Mouse (Mus musculus) forebrain, embryonic 13.5 days (tissue): Measurements from ENCODE around the gene Ndufs8. TPM values are rescaled to one million over a fixed set of nuclear protein-coding genes. Genes with fewer than 3 reads are reported as not detected.

ENCODE experiments used
- ATAC-seq: fragments of 200-750 bp; cut with Nextera tagmentation; 2 replicates; pipeline ENCODE4 v1.8.0; 2017
- H3K27ac ChIP-seq: fragments of 300-500 bp; sonication (generic); 2 replicates; pipeline ENCODE4 v1.5.1; 2015; ENCODE audit warnings: inconsistent platforms, mild to moderate bottlenecking, moderate library complexity
- H3K27me3 ChIP-seq: fragments of 300-500 bp; sonication (generic); 2 replicates; pipeline ENCODE4 v1.6.1; 2015; ENCODE audit warnings: mild to moderate bottlenecking, inconsistent platforms
- H3K36me3 ChIP-seq: fragments of 300-500 bp; sonication (generic); 2 replicates; pipeline ENCODE4 v1.6.1; 2015; ENCODE audit warnings: mild to moderate bottlenecking, inconsistent platforms; ENCODE audit not compliant: poor library complexity, severe bottlenecking
- H3K4me1 ChIP-seq: fragments of 300-500 bp; sonication (generic); 2 replicates; pipeline ENCODE4 v1.6.1; 2015; ENCODE audit warnings: inconsistent platforms
- H3K4me2 ChIP-seq: fragments of 300-500 bp; sonication (generic); 2 replicates; pipeline ENCODE4 v1.6.1; 2015; ENCODE audit warnings: inconsistent platforms, mild to moderate bottlenecking, moderate library complexity
- H3K4me3 ChIP-seq: fragments of 300-500 bp; sonication (generic); 2 replicates; pipeline ENCODE4 v1.5.1; 2015; ENCODE audit warnings: mild to moderate bottlenecking, inconsistent platforms
- H3K9ac ChIP-seq: fragments of 300-500 bp; sonication (generic); 2 replicates; pipeline ENCODE4 v1.6.1; 2015; ENCODE audit warnings: mild to moderate bottlenecking, inconsistent platforms
- H3K9me3 ChIP-seq: fragments of 300-500 bp; sonication (generic); replicated peaks from 2 replicates; pipeline ENCODE4 v1.6.1; 2016; ENCODE audit warnings: inconsistent platforms
- WGBS: fragments of 180-500 bp; shearing (Covaris S2); methylation state at CpG from one replicate; pipeline ENCODE4 v1.1.7; 2015; 5-methylcytosine and 5-hydroxymethylcytosine counted together
- polyA plus RNA-seq: library from polyadenylated mRNA; unstranded; fragments of >200 nt; fragmentation: Nextera tagmentation; extraction: Ambion mirVana; gene quantifications from 2 replicates; pipeline ENCODE4 v1.2.1, GENCODE M21; 2015

Ndufs8 gene
- polyA plus RNA-seq, 1 experiment from 2014 or later, result 197 TPM

- ATAC-seq, result no peak
- Histone ChIP-seq H3K4me3 (no peak overlapping the region), H3K4me1 (peaks cover 20% of the 10 kb centered on the region), H3K27ac (no peak overlapping the region; the same call in 1 of the 2 replicates), H3K9me3 (no peaks in the 10 kb centered on the region), H3K9ac (no peak overlapping the region), H3K27me3 (0 out of 2 replicates have a peak, but pooled peaks cover 2% of the 10 kb centered on the region), H3K4me2 (no peak overlapping the region), H3K36me3 (no peaks in the 10 kb centered on the region)
- WGBS, result 75% methylated on average over 4 of the region's 4 CpGs
These were observed 16.2 kb upstream of the Ndufs8 start for GRCm38 (mm10) chr19:3928779-3929178.

DNA sequence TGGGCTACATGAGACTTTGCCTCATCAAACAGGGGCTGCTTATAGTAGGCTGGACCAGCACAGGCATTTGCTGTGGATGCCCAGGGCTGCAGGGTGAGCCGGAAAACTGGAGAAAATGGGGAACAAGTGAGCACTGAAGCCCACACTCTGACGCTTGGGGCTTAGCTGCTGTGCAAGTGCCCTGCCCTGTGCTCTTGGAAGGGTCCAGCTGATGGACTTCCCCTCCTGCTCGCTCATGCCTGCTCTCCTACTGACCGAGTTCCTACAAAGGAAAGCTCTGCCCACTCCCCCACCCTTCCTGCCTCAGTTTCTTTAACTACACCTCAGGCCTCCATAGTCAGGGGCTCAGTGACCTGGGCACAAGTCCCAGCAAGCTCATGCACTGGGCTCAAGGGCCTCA, 15.4 kb upstream of the Ndufs8 start:
- Histone ChIP-seq H3K4me3 (no peak overlapping the region), H3K9ac (no peak overlapping the region), H3K4me2 (no peak overlapping the region), H3K27ac (no peak overlapping the region), H3K27me3 (no peaks in the 10 kb centered on the region), H3K36me3 (no peaks in the 10 kb centered on the region), H3K4me1 (peaks cover 20% of the 10 kb centered on the region), H3K9me3 (no peaks in the 10 kb centered on the region)
- WGBS, result 93% methylated on average over 4 of the region's 4 CpGs
- no peak for ATAC-seq

DNA sequence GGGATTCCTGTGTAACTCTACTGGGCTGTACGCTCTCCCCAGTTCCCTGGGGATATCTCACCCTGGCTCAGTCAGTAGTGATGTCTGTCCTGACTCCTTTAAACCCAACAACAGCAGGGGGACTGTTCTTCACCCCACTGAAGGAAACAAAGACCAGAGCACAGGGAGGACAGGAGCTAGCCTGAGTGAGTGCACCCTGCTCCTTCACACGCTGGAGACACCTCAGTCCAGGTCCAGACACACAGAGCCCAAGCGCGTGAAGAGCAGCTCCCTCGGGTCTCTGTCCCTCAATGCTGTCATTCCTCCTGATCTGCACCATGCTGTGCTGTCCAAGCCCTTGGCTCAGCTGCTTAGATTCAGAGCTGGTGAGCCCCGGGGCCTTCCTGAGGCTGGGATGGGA, 14.1 kb upstream of the Ndufs8 start:
- H3K36me3 ChIP-seq, result no peaks in the 10 kb centered on the region
- no peaks in the 10 kb centered on the region for H3K9me3 ChIP-seq
- no peaks in the 10 kb centered on the region for H3K27me3 ChIP-seq
- no peak for ATAC-seq
- no peak overlapping the region for H3K4me3 ChIP-seq
- no peak overlapping the region for H3K9ac ChIP-seq
- WGBS, result 69% methylated on average over 6 of the region's 6 CpGs
- no peak overlapping the region for H3K27ac ChIP-seq
- peaks cover 20% of the 10 kb centered on the region for H3K4me1 ChIP-seq
- H3K4me2 ChIP-seq, result no peak overlapping the region

DNA sequence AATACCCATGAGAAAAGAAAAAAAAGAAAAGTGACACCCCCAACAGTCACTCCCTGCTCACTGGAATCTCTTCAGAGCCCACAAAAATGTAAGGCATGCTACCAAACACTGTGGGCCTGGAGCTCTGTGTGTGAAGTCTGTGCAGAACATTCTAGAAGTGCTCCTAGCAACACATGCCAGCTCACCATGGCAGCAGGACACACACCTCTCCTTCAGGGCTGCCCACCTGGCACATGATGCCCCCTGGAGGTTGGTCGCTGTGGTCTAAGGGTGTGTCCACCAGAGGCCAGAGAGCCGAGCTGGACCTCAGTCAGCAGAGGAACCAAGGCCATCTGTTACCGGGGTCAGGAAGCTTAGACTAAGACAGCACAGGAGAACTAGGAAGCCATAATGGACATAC, 13.7 kb upstream of the Ndufs8 start:
- Histone ChIP-seq H3K9ac (no peak overlapping the region), H3K27ac (no peak overlapping the region)
- WGBS, result 66% methylated on average over 3 of the region's 3 CpGs

DNA sequence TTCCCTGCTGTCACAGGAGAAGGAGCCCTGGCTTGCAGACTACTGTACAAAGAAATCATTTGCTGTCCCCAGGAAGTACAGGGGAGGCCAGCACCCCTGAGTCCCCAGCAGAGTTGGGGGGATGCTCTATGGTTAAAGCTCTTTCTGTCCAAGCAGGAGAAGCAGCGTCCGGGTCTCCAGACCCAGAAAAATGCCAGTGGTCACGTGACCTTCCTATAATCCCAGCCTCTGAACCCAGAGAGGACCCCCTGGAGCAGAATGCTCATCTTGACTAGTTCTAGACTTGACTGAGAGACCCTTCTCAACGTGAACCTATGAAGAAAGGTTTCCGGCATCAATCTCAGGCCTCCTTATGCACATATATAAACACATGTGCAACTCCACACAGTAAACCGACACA, 13.3 kb upstream of the Ndufs8 start:
- Histone ChIP-seq H3K36me3 (no peaks in the 10 kb centered on the region), H3K27ac (no peak overlapping the region), H3K4me3 (no peak overlapping the region), H3K4me1 (peaks cover 19% of the 10 kb centered on the region), H3K9ac (no peak overlapping the region), H3K27me3 (no peaks in the 10 kb centered on the region), H3K9me3 (no peaks in the 10 kb centered on the region), H3K4me2 (no peak overlapping the region)
- ATAC-seq, result no peak
- 85% methylated on average over 6 of the region's 6 CpGs for WGBS

More for the DNA sequence above, 13.7 kb upstream of the Ndufs8 start:
- Histone ChIP-seq H3K36me3 (no peaks in the 10 kb centered on the region), H3K27me3 (no peaks in the 10 kb centered on the region), H3K4me3 (no peak overlapping the region), H3K4me2 (no peak overlapping the region), H3K9me3 (no peaks in the 10 kb centered on the region), H3K4me1 (peaks cover 20% of the 10 kb centered on the region)
- ATAC-seq, result no peak

GRCm38 (mm10) chr19:3924868-3925267, 12.3 kb upstream of the Ndufs8 start:
- Histone ChIP-seq H3K4me3 (no peak overlapping the region), H3K27me3 (no peaks in the 10 kb centered on the region), H3K9ac (no peak overlapping the region), H3K4me2 (no peak overlapping the region), H3K36me3 (no peaks in the 10 kb centered on the region), H3K4me1 (peaks cover 11% of the 10 kb centered on the region), H3K27ac (no peak overlapping the region), H3K9me3 (no peaks in the 10 kb centered on the region)
- no peak for ATAC-seq
- 96% methylated on average over 7 of the region's 7 CpGs for WGBS

DNA sequence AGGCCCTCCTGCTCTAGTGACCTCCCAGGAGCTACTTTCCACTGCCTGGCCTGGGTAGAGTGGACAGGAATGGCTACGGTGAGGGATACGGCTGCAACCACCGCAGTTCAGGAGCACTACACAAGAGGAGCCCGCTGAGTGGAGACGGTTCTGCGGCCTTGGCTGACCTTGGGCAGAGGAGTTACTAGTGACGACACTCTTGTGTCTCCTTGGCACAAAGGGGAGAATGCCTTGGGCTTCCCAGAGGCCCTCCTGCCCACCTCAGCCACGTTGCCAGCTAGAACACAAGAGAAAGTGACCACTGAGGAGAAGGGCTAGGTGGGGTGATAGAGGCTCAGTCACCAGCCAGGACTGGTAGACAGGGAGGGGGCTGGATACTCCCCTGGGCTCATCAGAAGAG, 11.6 kb upstream of the Ndufs8 start:
- H3K4me3 ChIP-seq, result no peak overlapping the region
- H3K9me3 ChIP-seq, result no peaks in the 10 kb centered on the region
- WGBS, result 88% methylated on average over 8 of the region's 8 CpGs
- H3K27me3 ChIP-seq, result no peaks in the 10 kb centered on the region
- no peak overlapping the region for H3K4me2 ChIP-seq
- H3K9ac ChIP-seq, result no peak overlapping the region
- H3K27ac ChIP-seq, result no peak overlapping the region
- peaks cover 4% of the 10 kb centered on the region for H3K4me1 ChIP-seq
- H3K36me3 ChIP-seq, result no peaks in the 10 kb centered on the region
- no peak for ATAC-seq

GRCm38 (mm10) chr19:3923586-3923985, 11.0 kb upstream of the Ndufs8 start:
- no peak overlapping the region for H3K9ac ChIP-seq
- no peaks in the 10 kb centered on the region for H3K27me3 ChIP-seq
- H3K4me2 ChIP-seq, result no peak overlapping the region
- 67% methylated on average over 13 of the region's 13 CpGs for WGBS
- no peak for ATAC-seq
- H3K36me3 ChIP-seq, result no peaks in the 10 kb centered on the region
- no peak overlapping the region for H3K27ac ChIP-seq
- no peaks in the 10 kb centered on the region for H3K4me1 ChIP-seq
- H3K4me3 ChIP-seq, result no peak overlapping the region
- no peaks in the 10 kb centered on the region for H3K9me3 ChIP-seq

DNA sequence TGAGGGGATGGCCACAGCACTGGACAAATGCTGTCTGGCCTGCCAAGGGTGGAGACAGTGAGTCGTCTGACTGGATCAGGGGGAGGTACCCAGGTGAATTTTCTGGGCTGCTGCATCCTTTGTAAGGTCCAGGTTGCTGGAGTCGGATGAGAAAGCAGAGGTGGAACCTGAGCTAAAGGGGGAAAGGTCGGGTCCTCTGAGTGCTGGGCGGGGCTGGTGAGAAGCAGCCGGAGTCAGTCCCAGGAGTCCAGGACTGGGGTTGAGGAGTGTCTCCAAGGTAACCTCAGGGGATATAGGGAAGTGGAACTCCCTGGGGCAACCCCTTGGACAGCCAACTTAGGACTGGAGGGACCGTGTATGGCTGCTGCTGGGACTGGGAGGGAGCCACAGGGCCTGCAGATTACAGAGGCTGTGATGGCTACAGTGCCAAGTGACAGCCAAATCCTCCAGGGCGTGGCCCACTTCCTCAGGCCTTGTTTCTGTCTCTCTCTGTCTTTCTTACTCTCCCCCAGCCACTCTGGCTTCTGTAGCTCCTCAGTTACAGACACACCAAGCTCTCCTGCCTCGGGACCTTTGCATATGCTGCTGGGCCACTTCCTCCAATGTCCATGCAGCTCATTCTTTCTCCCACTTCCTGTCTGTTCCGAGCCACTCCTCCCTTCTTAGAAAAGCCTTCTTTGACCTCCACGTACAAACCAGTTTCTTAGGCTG, 10.2 kb upstream of the Ndufs8 start:
- WGBS, result 52% methylated on average over 10 of the region's 10 CpGs
- no peaks in the 10 kb centered on the region for H3K4me1 ChIP-seq
- no peak overlapping the region for H3K4me3 ChIP-seq
- H3K9ac ChIP-seq, result no peak overlapping the region
- H3K4me2 ChIP-seq, result no peak overlapping the region
- no peaks in the 10 kb centered on the region for H3K36me3 ChIP-seq
- H3K27ac ChIP-seq, result no peak overlapping the region
- no peaks in the 10 kb centered on the region for H3K9me3 ChIP-seq
- no peak for ATAC-seq
- no peaks in the 10 kb centered on the region for H3K27me3 ChIP-seq

GRCm38 (mm10) chr19:3919928-3920327, 7.4 kb upstream of the Ndufs8 start:
- Histone ChIP-seq H3K27ac (no peak overlapping the region), H3K4me1 (no peaks in the 10 kb centered on the region), H3K4me2 (no peak overlapping the region), H3K4me3 (no peak overlapping the region), H3K9me3 (no peaks in the 10 kb centered on the region), H3K9ac (no peak overlapping the region), H3K27me3 (no peaks in the 10 kb centered on the region), H3K36me3 (no peaks in the 10 kb centered on the region)
- ATAC-seq, result no peak

- H3K27ac ChIP-seq, result no peak overlapping the region
- 81% methylated on average over 11 of the region's 11 CpGs for WGBS
- no peaks in the 10 kb centered on the region for H3K27me3 ChIP-seq
- H3K4me2 ChIP-seq, result no peak overlapping the region
- H3K4me1 ChIP-seq, result peaks cover 14% of the 10 kb centered on the region
- no peaks in the 10 kb centered on the region for H3K9me3 ChIP-seq
- H3K9ac ChIP-seq, result no peak overlapping the region
- no peak overlapping the region for H3K4me3 ChIP-seq
- H3K36me3 ChIP-seq, result no peaks in the 10 kb centered on the region
- no peak for ATAC-seq
These were observed 4.2 kb upstream of the Ndufs8 start for GRCm38 (mm10) chr19:3916727-3917126.

GRCm38 (mm10) chr19:3914535-3914934, 2.0 kb upstream of the Ndufs8 start:
- no peak for ATAC-seq
- H3K36me3 ChIP-seq, result peaks cover 18% of the 10 kb centered on the region
- H3K27ac ChIP-seq, result no peak overlapping the region
- 95% methylated on average over 5 of the region's 5 CpGs for WGBS
- H3K27me3 ChIP-seq, result no peaks in the 10 kb centered on the region
- no peak overlapping the region for H3K9ac ChIP-seq
- H3K4me3 ChIP-seq, result no peak overlapping the region
- H3K4me2 ChIP-seq, result no peak overlapping the region
- H3K4me1 ChIP-seq, result peaks cover 19% of the 10 kb centered on the region
- H3K9me3 ChIP-seq, result no peaks in the 10 kb centered on the region

DNA sequence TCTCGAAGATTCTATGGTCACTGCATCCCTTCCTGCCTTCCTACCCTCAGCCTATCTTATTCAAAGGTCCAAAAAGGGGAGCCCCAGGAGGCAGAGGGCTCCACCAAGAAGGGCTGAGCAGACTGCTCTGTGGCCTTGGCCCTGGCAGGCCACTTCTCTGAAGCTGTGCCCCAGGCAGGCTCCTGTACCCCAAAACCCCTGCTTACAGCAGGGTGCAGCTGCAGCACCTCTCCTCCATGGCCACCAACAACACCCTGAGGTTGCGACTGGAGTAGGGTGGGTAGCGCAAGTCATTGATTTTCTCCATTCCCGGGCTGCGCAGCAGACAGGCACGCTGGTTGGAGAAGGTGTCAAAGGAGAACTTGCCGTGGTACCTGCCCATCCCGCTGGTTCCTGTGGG, 1.1 kb upstream of the Ndufs8 start:
- ATAC-seq, result no peak
- Histone ChIP-seq H3K27ac (no peak overlapping the region), H3K4me3 (peak overlapping the region; percentile 59), H3K9me3 (no peaks in the 10 kb centered on the region), H3K9ac (peak overlapping the region; percentile 68), H3K27me3 (no peaks in the 10 kb centered on the region), H3K36me3 (peaks cover 26% of the 10 kb centered on the region), H3K4me2 (peak overlapping the region; percentile 75), H3K4me1 (peaks cover 19% of the 10 kb centered on the region)
- 90% methylated on average over 8 of the region's 8 CpGs for WGBS
